In the genomic region with DNA sequence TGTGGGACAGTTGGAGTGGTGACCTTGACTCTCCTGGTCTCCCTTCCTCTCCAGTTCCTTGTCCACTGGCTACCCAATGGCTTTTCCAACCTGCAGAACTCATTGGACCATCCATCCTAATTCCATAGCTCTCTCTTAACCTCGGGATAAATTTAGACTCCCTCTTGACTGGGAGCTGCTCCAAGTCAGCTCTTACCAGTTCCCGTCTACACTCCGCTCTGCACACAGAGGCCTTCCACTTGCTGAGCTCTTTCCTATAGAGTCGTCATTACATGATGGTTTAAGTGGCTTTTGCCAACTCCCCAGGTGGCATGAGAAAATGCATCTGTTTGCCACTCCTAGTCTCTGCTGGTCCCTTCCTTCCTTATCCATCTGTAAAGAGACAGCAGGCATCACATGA, we compare ENCODE assay signal across 25 mouse cellular contexts. TPM values are rescaled to one million over a fixed set of nuclear protein-coding genes. Genes with fewer than 3 reads are reported as not detected.
DNase-seq lines count a peak whose midpoint lies in the region; ATAC-seq and TF ChIP-seq lines count a peak whose summit lies in the region.
"Had no signal": no experiment of that assay in that cellular context is flagged by ENCODE, and none has a peak within 500 bp of the region (broad histone marks: within the 10 kb centered on the region; RNA-seq: fewer than 3 reads in every experiment).

No protein-coding gene starts in this region.

- peaks cover 13% of the 10 kb centered on the region for H3K4me1 ChIP-seq in heart, embryonic 13.5 days
- H3K4me1 ChIP-seq in heart, postnatal 0 days (ENCODE audit: control insufficient read depth, insufficient read depth), result peaks cover 12% of the 10 kb centered on the region; the same call in 1 of the 2 replicates

- intact Hi-C loops in heart, postnatal 25 days (cut with DNase I), result no loop called here
- intact Hi-C loops in left cerebral cortex, adult 2 months (cut with DNase I), result no loop called here

- 32% methylated on average over 4 of the region's 4 CpGs for WGBS in heart, embryonic 13.5 days
- 31% methylated on average over 4 of the region's 4 CpGs for WGBS in heart, postnatal 0 days

- no peak overlapping the region for H3K9ac ChIP-seq in heart, embryonic 13.5 days
- H3K9ac ChIP-seq in heart, postnatal 0 days (replicated peaks; ENCODE audit: low read depth, low read length), result no peak overlapping the region
- H3K9ac ChIP-seq: embryonic facial prominence, embryonic 12.5 days; forebrain, embryonic 15.5 days; hindbrain, embryonic 13.5 days had no signal

- H3K36me3 ChIP-seq in heart, embryonic 13.5 days, result no peaks in the 10 kb centered on the region
- H3K36me3 ChIP-seq in heart, postnatal 0 days (replicated peaks; ENCODE audit: control insufficient read depth, insufficient read depth, low read length), result no peaks in the 10 kb centered on the region

- peak overlapping the region; percentile 80 for H3K27ac ChIP-seq in heart, embryonic 13.5 days (replicated peaks)
- H3K27ac ChIP-seq in heart, postnatal 0 days (ENCODE audit: low read depth), result peak overlapping the region; percentile 72
- no peak overlapping the region for H3K27ac ChIP-seq in left cerebral cortex, adult 2 months
- H3K27ac ChIP-seq: embryonic facial prominence, embryonic 12.5 days; forebrain, embryonic 15.5 days; hindbrain, embryonic 13.5 days; hindbrain, postnatal 0 days; kidney, postnatal 0 days had no signal

- H3K9me3 ChIP-seq in heart, embryonic 13.5 days, result no peaks in the 10 kb centered on the region
- H3K9me3 ChIP-seq in heart, postnatal 0 days (replicated peaks; ENCODE audit: control insufficient read depth, low read length), result no peaks in the 10 kb centered on the region
- H3K9me3 ChIP-seq: embryonic facial prominence, embryonic 12.5 days; forebrain, embryonic 15.5 days; hindbrain, embryonic 13.5 days had no signal

- peak; percentile 41 to 47 for DNase-seq in cerebellum, postnatal 25 days
- no peak for DNase-seq in cerebellum, postnatal 36 days
- DNase-seq in heart, adult 11 months, result no peak
- DNase-seq in heart, postnatal 0 days (ENCODE audit: low spot score), result peak; percentile 83
- DNase-seq in heart, postnatal 25 days (ENCODE audit: low spot score), result no peak
- DNase-seq in left cerebral cortex, adult 2 months (ENCODE audit: extremely low spot score in 1 of 2, low spot score in 2 of 2), result no peak
- DNase-seq: adrenal gland, adult 2 months; adrenal gland, postnatal 25 days; gastrocnemius, postnatal 14 days; kidney, adult 11 months; kidney, adult 9 months; kidney, postnatal 36 days had no signal

- ATAC-seq in heart, embryonic 13.5 days (ENCODE audit: extremely low read depth, insufficient number of reproducible peaks, low FRiP score, low TSS enrichment), result no peak
- ATAC-seq in heart, postnatal 0 days (ENCODE audit: insufficient read depth, low read depth), result peak; percentile 87
- ATAC-seq: forebrain, embryonic 15.5 days; hindbrain, postnatal 0 days had no signal

- H3K27me3 ChIP-seq in heart, embryonic 13.5 days (replicated peaks), result peaks cover 32% of the 10 kb centered on the region
- H3K27me3 ChIP-seq in heart, postnatal 0 days (ENCODE audit: control insufficient read depth, insufficient read depth, low read length), result peaks cover 14% of the 10 kb centered on the region
- H3K27me3 ChIP-seq: embryonic facial prominence, embryonic 12.5 days; forebrain, embryonic 15.5 days; hindbrain, embryonic 13.5 days had no signal

- no peak for TF ChIP-seq EP300 in heart, postnatal 0 days (IDR thresholded peaks at IDR 0.05; ENCODE audit: low read depth)

- TF ChIP-seq CTCF in heart, postnatal 0 days (IDR thresholded peaks at IDR 0.05; ENCODE audit: low read depth), result no peak
- TF ChIP-seq CTCF in left cerebral cortex, adult 2 months (IDR thresholded peaks at IDR 0.05), result no peak

- H3K4me2 ChIP-seq in heart, embryonic 13.5 days, result no peak overlapping the region
- H3K4me2 ChIP-seq in heart, postnatal 0 days (ENCODE audit: low read depth, low read length), result no peak overlapping the region
- H3K4me2 ChIP-seq: embryonic facial prominence, embryonic 12.5 days; forebrain, embryonic 15.5 days; hindbrain, embryonic 13.5 days had no signal

- no peak overlapping the region for H3K4me3 ChIP-seq in heart, embryonic 13.5 days
- H3K4me3 ChIP-seq in heart, postnatal 0 days (ENCODE audit: low read depth, low read length), result no peak overlapping the region
- H3K4me3 ChIP-seq in left cerebral cortex, adult 2 months, result no peak overlapping the region
- H3K4me3 ChIP-seq: embryonic facial prominence, embryonic 12.5 days; forebrain, embryonic 15.5 days; hindbrain, embryonic 13.5 days had no signal

RNA-seq across cellular contexts. Expression of a gene that starts 5.9 kb away (rescaled TPM):
- 4.5 and 6.0 TPM in 2 replicates for polyA plus RNA-seq in heart, embryonic 13.5 days (2015; fragmentation: Nextera tagmentation; extraction: Ambion mirVana)
- total RNA-seq in heart, postnatal 0 days (2014; rRNA removed; ENCODE audit: low replicate concordance), result 1.4 and 4.4 TPM in 2 replicates
- polyA plus RNA-seq in heart, postnatal 0 days (2015; fragmentation: Nextera tagmentation; extraction: Ambion mirVana), result 1.4 and 1.5 TPM in 2 replicates
- under 1 TPM; 0.31 to 0.87 TPM for total RNA-seq in heart, postnatal 25 days (2021)
- total RNA-seq in left cerebral cortex, adult 2 months (2021), result 100 to 1,000 TPM; 489 to 520 TPM

RNA-seq across cellular contexts. Expression of a gene that starts 18.1 kb away (rescaled TPM):
- 0.37 and 0.49 TPM in 2 replicates for polyA plus RNA-seq in heart, embryonic 13.5 days (2015; fragmentation: Nextera tagmentation; extraction: Ambion mirVana)
- not detected in 2 replicates for total RNA-seq in heart, postnatal 0 days (2014; rRNA removed; ENCODE audit: low replicate concordance)
- not detected in 2 replicates for polyA plus RNA-seq in heart, postnatal 0 days (2015; fragmentation: Nextera tagmentation; extraction: Ambion mirVana)
- not detected for total RNA-seq in heart, postnatal 25 days (2021)
- total RNA-seq in left cerebral cortex, adult 2 months (2021), result not detected
- total RNA-seq: adrenal gland, adult 2 months; adrenal gland, postnatal 25 days; gastrocnemius, adult 18-20 months; gastrocnemius, postnatal 14 days; hematopoietic stem cell, adult 5-6 weeks had no signal
- polyA plus RNA-seq: adrenal gland, adult 2 months; cortical plate, adult 2 months; forebrain, embryonic 11.5 days; frontal cortex, adult 2 months had no signal

RNA-seq across cellular contexts. Expression of a gene that starts 28.4 kb away (rescaled TPM):
- polyA plus RNA-seq in heart, embryonic 13.5 days (2015; fragmentation: Nextera tagmentation; extraction: Ambion mirVana), result 0.09 TPM in 1 of 2 replicates, not detected in the other
- not detected in 2 replicates for total RNA-seq in heart, postnatal 0 days (2014; rRNA removed; ENCODE audit: low replicate concordance)
- polyA plus RNA-seq in heart, postnatal 0 days (2015; fragmentation: Nextera tagmentation; extraction: Ambion mirVana), result not detected in 2 replicates
- total RNA-seq in heart, postnatal 25 days (2021), result not detected
- total RNA-seq in left cerebral cortex, adult 2 months (2021), result 100 to 1,000 TPM in 1 of 2 experiments, 10 to 100 TPM in 1; 96.5 to 102 TPM
- total RNA-seq: adrenal gland, postnatal 25 days; gastrocnemius, adult 18-20 months; gastrocnemius, postnatal 14 days; hematopoietic stem cell, adult 5-6 weeks had no signal
- polyA plus RNA-seq: embryonic facial prominence, embryonic 12.5 days; gonadal fat pad, adult 2 months; intestine, embryonic 14.5 days; kidney, postnatal 0 days had no signal

RNA-seq across cellular contexts. Expression of a gene that starts 36.1 kb away (rescaled TPM):
- 61.5 and 71.1 TPM in 2 replicates for polyA plus RNA-seq in heart, embryonic 13.5 days (2015; fragmentation: Nextera tagmentation; extraction: Ambion mirVana)
- total RNA-seq in heart, postnatal 0 days (2014; rRNA removed; ENCODE audit: low replicate concordance), result 16.7 and 25.7 TPM in 2 replicates
- polyA plus RNA-seq in heart, postnatal 0 days (2015; fragmentation: Nextera tagmentation; extraction: Ambion mirVana), result 22.5 and 25.6 TPM in 2 replicates
- total RNA-seq in heart, postnatal 25 days (2021), result under 1 TPM; 0.36 to 0.78 TPM
- 1 to 10 TPM; 3.1 to 4.8 TPM for total RNA-seq in left cerebral cortex, adult 2 months (2021)
- total RNA-seq: gastrocnemius, adult 18-20 months had no signal

RNA-seq across cellular contexts. Expression of a gene that starts 56.5 kb away (rescaled TPM):
- polyA plus RNA-seq in heart, embryonic 13.5 days (2015; fragmentation: Nextera tagmentation; extraction: Ambion mirVana), result 0.15 TPM in 1 of 2 replicates, not detected in the other
- total RNA-seq in heart, postnatal 0 days (2014; rRNA removed; ENCODE audit: low replicate concordance), result 1.5 TPM in 1 of 2 replicates, not detected in the other
- not detected in 2 replicates for polyA plus RNA-seq in heart, postnatal 0 days (2015; fragmentation: Nextera tagmentation; extraction: Ambion mirVana)
- total RNA-seq in heart, postnatal 25 days (2021), result under 1 TPM in 1 of 2 experiments, not detected in 1; 0.36 TPM
- total RNA-seq in left cerebral cortex, adult 2 months (2021), result under 1 TPM; 0.29 to 0.47 TPM
- total RNA-seq: adrenal gland, adult 2 months; gastrocnemius, adult 18-20 months; gastrocnemius, postnatal 14 days had no signal
- polyA plus RNA-seq: hindbrain, embryonic 13.5 days had no signal

Comparison
In these comparisons a context has a peak if more than half of its experiments do, and no peak if none do; other contexts are left out.
1. DNase-seq: peak in cerebellum, postnatal 25 days (2 of 2) and heart, postnatal 0 days (single experiment); none in cerebellum, postnatal 36 days (0 of 2), heart, adult 11 months (single experiment), heart, postnatal 25 days (single experiment) and left cerebral cortex, adult 2 months (0 of 2).
2. RNA of a gene that starts 5.9 kb away (total RNA-seq): 489 to 520 TPM in left cerebral cortex, adult 2 months; 1.4 to 4.4 TPM in heart, postnatal 0 days and 0.31 to 0.87 TPM in heart, postnatal 25 days; every median in the first group is over 10 times any median in the second.
3. RNA of a gene that starts 28.4 kb away (total RNA-seq): 96.5 to 102 TPM in left cerebral cortex, adult 2 months; not detected in heart, postnatal 0 days and not detected in heart, postnatal 25 days; every median in the first group is over 10 times any median in the second.